Mouse (Mus musculus): ENCODE results near the gene Limch1. TPM values are rescaled to one million over a fixed set of nuclear protein-coding genes. Genes with fewer than 3 reads are reported as not detected.

Gene Limch1
- polyA plus RNA-seq, 1 experiment from 2014 or later = 368 TPM

GRCm38 (mm10) chr5:66817184-66817956 is 71.7 kb downstream of the Limch1 start:
- peak overlapping the region; percentile 39 for H3K4me2 ChIP-seq (replicated peaks; ENCODE audit: low read depth, low read length)
- no peak for ATAC-seq
- H3K36me3 ChIP-seq (ENCODE audit: insufficient read depth, low read length) = no peaks in the 10 kb centered on the region
- no peaks in the 10 kb centered on the region for H3K27me3 ChIP-seq (replicated peaks; ENCODE audit: insufficient read depth, low read length)
- DNase-seq (ENCODE audit: low spot score) = no peak
- H3K4me3 ChIP-seq (ENCODE audit: low read depth, low read length) = 0 out of 2 replicates have a peak overlapping the region, but pooled peaks have one; percentile 14
- WGBS = 92% methylated on average over 8 of the region's 8 CpGs
- H3K4me1 ChIP-seq (ENCODE audit: insufficient read depth, low read depth, low read length) = 0 out of 2 replicates have a peak, but pooled peaks cover 3% of the 10 kb centered on the region
- H3K9ac ChIP-seq (replicated peaks; ENCODE audit: low read depth) = no peak overlapping the region
- TF ChIP-seq EP300 (IDR thresholded peaks at IDR 0.05) (no peak), CTCF (IDR thresholded peaks at IDR 0.05) (no peak)
- no peaks in the 10 kb centered on the region for H3K9me3 ChIP-seq (ENCODE audit: low read length)
- no peak overlapping the region; the same call in 1 of the 2 replicates for H3K27ac ChIP-seq (ENCODE audit: low read length)

GRCm38 (mm10) chr5:66822500-66823205 is 77.0 kb downstream of the Limch1 start:
- ATAC-seq = no peak
- H3K9ac ChIP-seq (replicated peaks; ENCODE audit: low read depth) = no peak overlapping the region
- no peak overlapping the region for H3K4me3 ChIP-seq (ENCODE audit: low read depth, low read length)

GRCm38 (mm10) chr5:66825586-66825985 is 80.0 kb downstream of the Limch1 start:
- TF ChIP-seq EP300 (IDR thresholded peaks at IDR 0.05) = no peak
- TF ChIP-seq CTCF (IDR thresholded peaks at IDR 0.05) = no peak
- no peaks in the 10 kb centered on the region for H3K9me3 ChIP-seq (ENCODE audit: low read length)
- H3K4me1 ChIP-seq (ENCODE audit: insufficient read depth, low read depth, low read length) = no peaks in the 10 kb centered on the region
- no peak overlapping the region for H3K27ac ChIP-seq (ENCODE audit: low read length)
- no peak overlapping the region for H3K4me3 ChIP-seq (ENCODE audit: low read depth, low read length)
- H3K9ac ChIP-seq (replicated peaks; ENCODE audit: low read depth) = no peak overlapping the region
- H3K36me3 ChIP-seq (ENCODE audit: insufficient read depth, low read length) = no peaks in the 10 kb centered on the region
- H3K27me3 ChIP-seq (replicated peaks; ENCODE audit: insufficient read depth, low read length) = no peaks in the 10 kb centered on the region
- no peak overlapping the region for H3K4me2 ChIP-seq (replicated peaks; ENCODE audit: low read depth, low read length)
- ATAC-seq (no peak), DNase-seq (ENCODE audit: low spot score) (no peak)
- WGBS = 80% methylated on average over 4 of the region's 4 CpGs

More at GRCm38 (mm10) chr5:66822500-66823205, 77.0 kb downstream of the Limch1 start:
- TF ChIP-seq EP300 (IDR thresholded peaks at IDR 0.05) (no peak), CTCF (IDR thresholded peaks at IDR 0.05) (no peak)
- 75% methylated on average over 6 of the region's 6 CpGs for WGBS
- DNase-seq (ENCODE audit: low spot score) = no peak
- Histone ChIP-seq H3K4me1 (ENCODE audit: insufficient read depth, low read depth, low read length) (no peaks in the 10 kb centered on the region), H3K27ac (ENCODE audit: low read length) (no peak overlapping the region), H3K36me3 (ENCODE audit: insufficient read depth, low read length) (no peaks in the 10 kb centered on the region), H3K4me2 (replicated peaks; ENCODE audit: low read depth, low read length) (no peak overlapping the region), H3K9me3 (ENCODE audit: low read length) (no peaks in the 10 kb centered on the region), H3K27me3 (replicated peaks; ENCODE audit: insufficient read depth, low read length) (no peaks in the 10 kb centered on the region)

GRCm38 (mm10) chr5:66826844-66827243 is 81.2 kb downstream of the Limch1 start:
- Histone ChIP-seq H3K27ac (ENCODE audit: low read length) (no peak overlapping the region), H3K4me1 (ENCODE audit: insufficient read depth, low read depth, low read length) (no peaks in the 10 kb centered on the region), H3K9me3 (ENCODE audit: low read length) (no peaks in the 10 kb centered on the region), H3K36me3 (ENCODE audit: insufficient read depth, low read length) (no peaks in the 10 kb centered on the region), H3K27me3 (replicated peaks; ENCODE audit: insufficient read depth, low read length) (no peaks in the 10 kb centered on the region), H3K9ac (replicated peaks; ENCODE audit: low read depth) (no peak overlapping the region), H3K4me2 (replicated peaks; ENCODE audit: low read depth, low read length) (no peak overlapping the region), H3K4me3 (ENCODE audit: low read depth, low read length) (no peak overlapping the region)
- DNase-seq (ENCODE audit: low spot score) (no peak), ATAC-seq (no peak)
- no peak for TF ChIP-seq EP300 (IDR thresholded peaks at IDR 0.05)
- TF ChIP-seq CTCF (IDR thresholded peaks at IDR 0.05) = no peak
- 45% methylated on average over 8 of the region's 8 CpGs for WGBS

GRCm38 (mm10) chr5:66829505-66829904 is 83.9 kb downstream of the Limch1 start:
- H3K4me1 ChIP-seq (ENCODE audit: insufficient read depth, low read depth, low read length) = no peaks in the 10 kb centered on the region
- H3K4me3 ChIP-seq (ENCODE audit: low read depth, low read length) = no peak overlapping the region
- H3K9ac ChIP-seq (replicated peaks; ENCODE audit: low read depth) = no peak overlapping the region
- TF ChIP-seq EP300 (IDR thresholded peaks at IDR 0.05) (no peak), CTCF (IDR thresholded peaks at IDR 0.05) (no peak)
- H3K9me3 ChIP-seq (ENCODE audit: low read length) = no peaks in the 10 kb centered on the region
- H3K27ac ChIP-seq (ENCODE audit: low read length) = no peak overlapping the region
- WGBS = 85% methylated on average over 5 of the region's 5 CpGs
- ATAC-seq (no peak), DNase-seq (ENCODE audit: low spot score) (no peak)
- H3K36me3 ChIP-seq (ENCODE audit: insufficient read depth, low read length) = no peaks in the 10 kb centered on the region
- no peaks in the 10 kb centered on the region for H3K27me3 ChIP-seq (replicated peaks; ENCODE audit: insufficient read depth, low read length)
- H3K4me2 ChIP-seq (replicated peaks; ENCODE audit: low read depth, low read length) = no peak overlapping the region

- no peak overlapping the region for H3K4me3 ChIP-seq (ENCODE audit: low read depth, low read length)
- no peaks in the 10 kb centered on the region for H3K27me3 ChIP-seq (replicated peaks; ENCODE audit: insufficient read depth, low read length)
- no peak for TF ChIP-seq EP300 (IDR thresholded peaks at IDR 0.05)
- TF ChIP-seq CTCF (IDR thresholded peaks at IDR 0.05) = no peak
- no peak overlapping the region for H3K4me2 ChIP-seq (replicated peaks; ENCODE audit: low read depth, low read length)
- H3K9me3 ChIP-seq (ENCODE audit: low read length) = no peaks in the 10 kb centered on the region
- DNase-seq (ENCODE audit: low spot score) (no peak), ATAC-seq (no peak)
- no peak overlapping the region for H3K27ac ChIP-seq (ENCODE audit: low read length)
- no peaks in the 10 kb centered on the region for H3K4me1 ChIP-seq (ENCODE audit: insufficient read depth, low read depth, low read length)
- WGBS = 83% methylated on average over 10 of the region's 10 CpGs
- H3K36me3 ChIP-seq (ENCODE audit: insufficient read depth, low read length) = no peaks in the 10 kb centered on the region
- no peak overlapping the region for H3K9ac ChIP-seq (replicated peaks; ENCODE audit: low read depth)
Measured at GRCm38 (mm10) chr5:66830206-66830605, 84.6 kb downstream of the Limch1 start.
